Mouse (Mus musculus) embryonic stem cell, embryonic (primary cell): Measurements from ENCODE around the gene Ptma.

Experiments
- CTCF ChIA-PET, 4 experiments: fragments of 300-600 bp in 2 of 4; fragments of 350-600 bp in 2 of 4; sonication (Branson Sonifier 250); formaldehyde crosslinking; loops; one replicate each; lab custom pipeline; 2022; ENCODE audit warnings: inconsistent platforms in 2 of 4; lab: Charles Lee
- POLR2A ChIA-PET, 4 experiments: fragments of 300-600 bp in 2 of 4; fragments of 350-600 bp in 2 of 4; sonication (Branson Sonifier 250); formaldehyde crosslinking; loops; one replicate each; lab custom pipeline; 2022; ENCODE audit warnings: antibody characterized with exemption in 4 of 4, inconsistent platforms in 1 of 4; lab: Charles Lee

Gene Ptma

GRCm38 (mm10) chr1:86526116-86526788 lies at the start of gene Ptma:
TSS of gene Ptma (plus strand) at chr1:86526726.
- ChIA-PET CTCF (interaction anchor here (0.6 to 7.3 kb wide), 26 partner anchors 12 to 96 kb away, joined by 3 to 67 read pairs (median 4); no protein-coding TSS in a partner anchor), POLR2A (interaction anchor here (0.6 to 42.4 kb wide), 163 partner anchors 8 to 1937 kb away, joined by 3 to 3848 read pairs (median 5); partner anchors contain the start of genes Ncl (in 4 of the 4), Cops7b (in 3 of the 4), Pde6d (in 3 of the 4) and Dis3l2 (in 1 of the 4))

DNA sequence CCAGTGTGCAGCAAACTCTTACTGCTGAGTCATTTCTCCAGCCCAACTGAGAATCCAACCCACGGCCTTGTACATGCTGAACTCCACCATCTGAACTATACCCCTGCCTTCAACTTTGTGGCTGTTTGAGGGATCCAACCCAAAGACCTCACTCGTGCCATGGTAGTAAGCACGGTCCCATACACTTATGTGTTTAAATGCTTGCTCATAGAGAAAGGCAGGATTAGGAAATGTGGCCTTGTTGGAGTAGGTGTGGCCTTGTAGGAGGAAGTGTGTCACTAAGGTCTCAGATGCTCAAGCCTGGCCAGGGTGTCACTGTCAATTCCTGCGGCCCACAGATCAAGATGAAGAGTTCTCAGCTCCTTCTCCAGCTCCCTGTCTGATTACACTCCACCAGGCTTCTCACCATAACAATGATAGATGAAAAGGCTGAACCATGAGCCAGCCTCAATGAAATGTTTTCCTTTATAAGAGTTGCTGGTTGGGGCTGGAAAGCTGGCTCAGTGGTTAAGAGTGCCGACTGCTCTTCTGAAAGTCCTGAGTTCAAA lies 48.7 kb upstream of the Ptma start:
- ChIA-PET CTCF (interaction anchor here in 3 of 4 experiments (0.7 to 2.2 kb wide), 7 partner anchors 21 to 257 kb away, joined by 3 to 8 read pairs (median 4); no protein-coding TSS in a partner anchor), POLR2A (interaction anchor here (0.7 to 16.4 kb wide), 23 partner anchors 9 to 118 kb away, joined by 3 to 679 read pairs (median 6); partner anchors contain the start of genes Ptma (in 4 of the 4) and Ncl (in 2 of the 4))

- CTCF ChIA-PET = interaction anchor here in 1 of 4 experiments (1.3 kb wide), 1 partner anchor 45 kb away, joined by 3 read pairs; no protein-coding TSS in a partner anchor
- POLR2A ChIA-PET = interaction anchor here in 2 of 4 experiments (1.3 to 45.9 kb wide), 14 partner anchors 8 to 48 kb away, joined by 3 to 3848 read pairs (median 359); partner anchors contain the start of gene Ptma (in 2 of the 2)
These were observed 47.3 kb upstream of the Ptma start for GRCm38 (mm10) chr1:86479099-86479825.

DNA sequence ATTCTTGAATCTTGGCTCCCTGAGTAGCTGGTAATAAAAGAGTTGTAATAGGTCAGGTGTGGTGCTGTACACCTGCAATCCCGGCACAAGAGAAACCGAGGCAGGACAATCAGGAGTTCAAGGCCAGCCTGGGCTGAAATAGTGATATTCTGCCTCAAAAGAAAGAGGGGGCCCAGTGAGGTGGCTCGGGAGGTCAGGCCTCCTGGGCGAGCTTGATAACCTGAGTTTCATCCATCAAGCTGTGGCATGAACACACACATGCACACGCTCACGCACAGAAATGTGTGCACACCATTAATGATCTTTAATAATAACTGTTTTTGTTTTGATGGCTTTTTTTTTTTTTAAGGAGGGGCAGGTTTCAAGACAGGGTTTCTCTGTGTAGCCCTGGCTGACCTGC lies 46.2 kb upstream of the Ptma start:
- CTCF ChIA-PET = interaction anchor here in 1 of 4 experiments (3.5 kb wide), 1 partner anchor 20 kb away, joined by 25 read pairs; no protein-coding TSS in a partner anchor
- POLR2A ChIA-PET = interaction anchor here in 3 of 4 experiments (1.0 to 45.9 kb wide), 10 partner anchors 9 to 48 kb away, joined by 3 to 3848 read pairs (median 12); partner anchors contain the start of gene Ptma (in 3 of the 3)

GRCm38 (mm10) chr1:86480735-86481447 lies 45.6 kb upstream of the Ptma start:
- ChIA-PET CTCF (interaction anchor here (0.7 to 3.5 kb wide), 9 partner anchors 9 to 46 kb away, joined by 3 to 25 read pairs (median 4); partner anchors contain the start of gene Ptma (in 1 of the 4)), POLR2A (interaction anchor here in 3 of 4 experiments (0.8 to 45.9 kb wide), 21 partner anchors 8 to 115 kb away, joined by 3 to 3848 read pairs (median 7); partner anchors contain the start of gene Ptma (in 3 of the 3))

- ChIA-PET CTCF (interaction anchor here (0.6 to 3.5 kb wide), 11 partner anchors 9 to 46 kb away, joined by 3 to 25 read pairs (median 4); partner anchors contain the start of gene Ptma (in 1 of the 4)), POLR2A (interaction anchor here (0.6 to 45.9 kb wide), 30 partner anchors 7 to 867 kb away, joined by 3 to 3848 read pairs (median 4); partner anchors contain the start of genes Ptma (in 4 of the 4) and Ncl (in 1 of the 4))
These were observed 45.1 kb upstream of the Ptma start for GRCm38 (mm10) chr1:86481468-86481867.

DNA sequence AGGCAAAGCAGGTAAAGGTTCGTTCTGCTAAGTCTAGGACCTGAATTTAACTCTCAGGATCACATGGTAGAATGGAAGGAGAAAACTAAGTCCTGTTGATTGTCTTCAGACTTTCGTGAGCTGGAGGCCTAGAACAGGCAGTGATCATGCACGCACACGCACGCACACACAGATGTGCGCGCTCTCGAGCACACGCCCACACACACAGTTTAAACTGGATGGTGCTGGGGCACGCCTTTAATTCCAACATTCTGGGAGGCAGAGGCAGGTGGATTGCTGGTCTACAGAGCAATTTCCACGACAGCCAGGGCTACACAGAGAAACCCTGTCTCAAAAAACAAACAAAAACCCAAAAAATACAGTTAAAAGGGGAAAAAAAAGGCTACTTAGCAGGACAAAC lies 44.2 kb upstream of the Ptma start:
- POLR2A ChIA-PET = interaction anchor here (0.6 to 45.9 kb wide), 34 partner anchors 9 to 130 kb away, joined by 3 to 3848 read pairs (median 4); partner anchors contain the start of genes Ptma (in 4 of the 4) and Ncl (in 1 of the 4)
- CTCF ChIA-PET = interaction anchor here in 3 of 4 experiments (0.6 to 3.5 kb wide), 10 partner anchors 9 to 46 kb away, joined by 3 to 25 read pairs (median 4); partner anchors contain the start of gene Ptma (in 1 of the 3)

- ChIA-PET POLR2A (interaction anchor here (0.6 to 45.9 kb wide), 24 partner anchors 9 to 131 kb away, joined by 3 to 3848 read pairs (median 4); partner anchors contain the start of genes Ptma (in 4 of the 4) and Ncl (in 1 of the 4)), CTCF (interaction anchor here in 2 of 4 experiments (0.5 to 3.5 kb wide), 7 partner anchors 13 to 45 kb away, joined by 3 to 25 read pairs (median 5); no protein-coding TSS in a partner anchor)
These were observed 43.8 kb upstream of the Ptma start for GRCm38 (mm10) chr1:86482761-86483160.

- ChIA-PET POLR2A (interaction anchor here in 2 of 4 experiments (0.7 to 45.9 kb wide), 9 partner anchors 8 to 130 kb away, joined by 3 to 3848 read pairs (median 76); partner anchors contain the start of gene Ptma (in 2 of the 2)), CTCF (interaction anchor here in 1 of 4 experiments (0.8 to 10.9 kb wide), 3 partner anchors 17 to 41 kb away, joined by 3 to 142 read pairs (median 4); partner anchors contain the start of gene Ptma)
These were observed 41.2 kb upstream of the Ptma start for GRCm38 (mm10) chr1:86485346-86485745.

DNA sequence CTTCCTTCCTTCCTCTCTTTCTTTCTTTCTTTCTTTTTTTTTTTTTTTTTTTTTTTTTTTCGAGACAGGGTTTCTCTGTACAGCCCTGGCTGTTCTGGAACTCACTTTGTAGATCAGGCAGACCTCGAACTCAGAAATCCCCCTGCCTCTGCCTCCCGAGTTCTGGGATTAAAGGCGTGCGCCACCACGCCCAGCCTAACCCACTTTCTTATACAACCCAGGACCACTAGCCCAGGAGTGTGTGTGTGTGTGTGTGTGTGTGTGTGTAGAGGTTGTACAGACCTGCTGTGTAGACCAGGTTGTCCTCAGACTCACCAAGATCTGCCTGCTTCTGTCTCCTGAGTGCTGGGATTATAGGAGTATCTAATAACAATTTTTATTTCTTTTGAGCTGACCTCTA lies 40.7 kb upstream of the Ptma start:
- POLR2A ChIA-PET = interaction anchor here (1.3 to 45.9 kb wide), 13 partner anchors 9 to 131 kb away, joined by 3 to 3848 read pairs (median 42); partner anchors contain the start of gene Ptma (in 3 of the 4)
- CTCF ChIA-PET = interaction anchor here in 2 of 4 experiments (0.9 to 10.9 kb wide), 5 partner anchors 10 to 40 kb away, joined by 3 to 142 read pairs (median 4); partner anchors contain the start of gene Ptma (in 1 of the 2)

DNA sequence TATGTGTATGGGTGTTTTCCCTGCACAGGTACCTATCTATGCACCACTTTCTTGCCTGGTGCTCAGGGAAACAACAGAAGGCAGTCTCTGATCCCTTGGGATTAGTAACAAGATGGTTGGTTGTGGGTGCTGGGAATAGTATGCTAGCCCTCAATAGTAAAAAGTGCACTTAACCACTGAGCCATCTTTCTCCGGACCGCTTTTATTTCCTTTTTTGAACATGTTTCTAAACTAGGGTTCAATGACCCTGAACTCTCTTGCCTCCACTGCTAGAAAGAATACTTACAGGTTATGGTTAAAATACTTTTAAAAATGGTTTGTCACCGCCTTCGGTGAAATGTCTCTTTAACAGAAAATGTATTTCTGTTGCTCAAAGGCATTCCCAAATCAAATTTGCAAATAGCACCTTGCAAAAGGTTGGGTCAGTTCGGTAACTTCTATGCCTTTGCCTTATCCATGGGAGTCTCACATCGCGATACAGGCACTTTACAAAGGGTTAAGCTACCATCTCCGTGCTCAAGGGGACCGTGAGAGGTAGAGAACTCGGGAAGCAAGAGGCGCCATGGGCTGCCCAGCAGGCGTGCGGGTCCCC lies 39.7 kb upstream of the Ptma start:
- ChIA-PET POLR2A (interaction anchor here (0.8 to 45.9 kb wide), 46 partner anchors 9 to 183 kb away, joined by 3 to 3848 read pairs (median 7); partner anchors contain the start of genes Ptma (in 4 of the 4), Ncl (in 2 of the 4), Cops7b (in 1 of the 4) and Pde6d (in 1 of the 4)), CTCF (interaction anchor here in 2 of 4 experiments (0.9 to 10.9 kb wide), 7 partner anchors 9 to 41 kb away, joined by 3 to 142 read pairs (median 3); partner anchors contain the start of gene Ptma (in 1 of the 2))

DNA sequence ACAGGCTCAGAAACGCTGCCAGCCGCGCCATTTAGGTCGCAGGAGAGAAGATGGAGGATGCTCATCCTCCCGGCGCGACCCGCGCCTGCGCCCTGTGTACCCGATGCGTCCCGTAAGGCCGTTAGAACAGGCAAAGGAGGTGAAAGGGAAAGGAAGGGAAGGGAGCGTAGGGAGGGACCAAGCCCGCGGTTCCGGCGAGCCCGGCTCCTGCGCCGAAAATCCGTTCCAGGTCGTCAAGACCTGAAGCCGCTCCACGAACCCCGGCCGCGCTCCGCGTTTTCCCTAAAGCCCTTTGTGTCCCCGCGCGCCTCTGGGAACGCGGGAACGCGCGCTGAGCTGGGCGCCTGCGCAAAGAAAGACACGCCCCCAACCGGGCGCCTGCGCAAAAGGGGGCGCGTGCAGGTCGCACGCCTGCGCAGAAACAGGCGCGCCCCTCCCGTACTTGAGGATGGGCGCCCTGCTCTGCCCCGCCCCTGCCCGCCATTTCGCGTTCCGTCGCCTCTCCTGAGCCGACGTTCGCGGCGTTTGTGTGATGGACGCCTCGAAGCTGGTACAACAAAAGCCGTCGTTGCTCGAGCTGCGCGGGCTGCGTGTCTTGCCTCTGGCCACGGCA lies 39.1 kb upstream of the Ptma start:
- CTCF ChIA-PET = interaction anchor here (0.5 to 10.9 kb wide), 10 partner anchors 11 to 57 kb away, joined by 3 to 142 read pairs (median 4); partner anchors contain the start of gene Ptma (in 1 of the 4)

DNA sequence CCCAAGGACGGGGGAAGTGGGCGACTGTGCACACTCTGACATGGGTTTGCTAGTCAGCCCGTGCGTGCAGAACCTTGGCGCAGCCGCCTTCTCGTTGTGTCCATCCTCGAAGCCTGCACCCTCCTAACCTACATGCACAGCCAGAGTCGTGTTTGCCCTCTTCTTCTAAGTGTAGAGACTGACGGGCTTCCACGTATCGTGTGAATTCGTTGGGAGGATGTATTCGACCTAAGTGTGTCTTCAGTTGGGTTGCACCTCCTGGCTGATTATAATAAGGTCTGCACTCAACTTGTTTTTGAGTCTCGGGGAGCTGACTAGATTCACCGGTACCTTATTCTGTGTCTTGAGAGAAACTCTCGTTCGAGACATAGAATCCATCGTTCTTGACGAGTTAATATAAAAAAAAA lies 38.6 kb upstream of the Ptma start:
- CTCF ChIA-PET = interaction anchor here (0.5 to 10.9 kb wide), 15 partner anchors 12 to 186 kb away, joined by 3 to 142 read pairs (median 3); partner anchors contain the start of gene Ptma (in 1 of the 4)

More for the DNA sequence above, 39.1 kb upstream of the Ptma start:
- POLR2A ChIA-PET = interaction anchor here (0.6 to 45.9 kb wide), 65 partner anchors 10 to 1203 kb away, joined by 3 to 3848 read pairs (median 6); partner anchors contain the start of genes Ptma (in 4 of the 4), Ncl (in 3 of the 4), Cops7b (in 1 of the 4) and Pde6d (in 1 of the 4)

DNA sequence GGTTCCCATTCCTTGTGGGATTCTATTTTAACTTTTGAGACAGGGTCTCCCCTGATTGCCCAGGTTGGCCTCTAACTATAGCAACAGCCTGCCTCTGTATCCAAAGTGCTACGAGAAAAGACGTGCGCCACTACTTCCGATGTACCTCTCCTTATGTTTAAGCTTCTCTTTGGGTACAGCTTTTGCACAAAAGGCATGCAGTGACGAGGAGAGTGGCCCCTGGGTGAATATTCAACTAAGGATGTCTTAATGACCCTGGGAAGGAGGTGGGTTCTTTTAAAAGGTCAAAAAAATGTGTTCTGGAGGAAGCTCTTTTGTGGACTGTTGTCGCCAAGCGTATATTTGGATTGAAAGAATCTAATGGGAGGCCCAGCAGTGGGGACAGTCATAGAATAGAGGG lies 38.2 kb upstream of the Ptma start:
- CTCF ChIA-PET = interaction anchor here (0.7 to 10.9 kb wide), 19 partner anchors 10 to 187 kb away, joined by 3 to 142 read pairs (median 3); partner anchors contain the start of gene Ptma (in 1 of the 4)
- POLR2A ChIA-PET = interaction anchor here (0.6 to 45.9 kb wide), 77 partner anchors 8 to 1202 kb away, joined by 3 to 3848 read pairs (median 6); partner anchors contain the start of genes Ptma (in 4 of the 4), Ncl (in 3 of the 4), Cops7b (in 1 of the 4) and Pde6d (in 1 of the 4)

More for the DNA sequence above, 38.6 kb upstream of the Ptma start:
- POLR2A ChIA-PET = interaction anchor here (0.6 to 45.9 kb wide), 79 partner anchors 11 to 1202 kb away, joined by 3 to 3848 read pairs (median 5); partner anchors contain the start of genes Ptma (in 4 of the 4), Ncl (in 3 of the 4), Cops7b (in 1 of the 4) and Pde6d (in 1 of the 4)
